Mouse (Mus musculus): ENCODE data around the gene Hsd17b2.
"Not testable (repeated sequence)": the region's sequence is repeated elsewhere in the genome, so short reads cannot be mapped to it uniquely, and the experiment has no call there.

The Hsd17b2 gene

GRCm38 (mm10) chr8:117715896-117716295 lies 14.2 kb downstream of the Hsd17b2 start:
- no peak for DNase-seq (ENCODE audit: low spot score)

GRCm38 (mm10) chr8:117718152-117718860 lies 16.6 kb downstream of the Hsd17b2 start:
- DNase-seq (ENCODE audit: low spot score) = no peak

- DNase-seq (ENCODE audit: low spot score) = no peak
Observed at GRCm38 (mm10) chr8:117726467-117726866, 24.8 kb downstream of the Hsd17b2 start.

- no peak for DNase-seq (ENCODE audit: low spot score)
Observed at GRCm38 (mm10) chr8:117727561-117727960, 25.9 kb downstream of the Hsd17b2 start.

- no peak for DNase-seq (ENCODE audit: low spot score)
Observed at GRCm38 (mm10) chr8:117728234-117728633, 26.5 kb downstream of the Hsd17b2 start.

GRCm38 (mm10) chr8:117730980-117731379 lies 29.3 kb downstream of the Hsd17b2 start:
- DNase-seq (ENCODE audit: low spot score) = no peak

GRCm38 (mm10) chr8:117736657-117737175 lies 35.0 kb downstream of the Hsd17b2 start:
- DNase-seq (ENCODE audit: low spot score) = no peak

- not testable (repeated sequence) for DNase-seq (ENCODE audit: low spot score)
Observed at GRCm38 (mm10) chr8:117738206-117738605, 36.5 kb downstream of the Hsd17b2 start.

- no peak for DNase-seq (ENCODE audit: low spot score)
Observed at GRCm38 (mm10) chr8:117740387-117740998, 38.8 kb downstream of the Hsd17b2 start.

- DNase-seq (ENCODE audit: low spot score) = no peak
Observed at GRCm38 (mm10) chr8:117742431-117743012, 40.8 kb downstream of the Hsd17b2 start.

GRCm38 (mm10) chr8:117746651-117747050 lies 44.9 kb downstream of the Hsd17b2 start:
- DNase-seq (ENCODE audit: low spot score) = no peak

GRCm38 (mm10) chr8:117747428-117747827 lies 45.7 kb downstream of the Hsd17b2 start:
- DNase-seq (ENCODE audit: low spot score) = no peak

GRCm38 (mm10) chr8:117747886-117748730 lies 46.4 kb downstream of the Hsd17b2 start:
- no peak for DNase-seq (ENCODE audit: low spot score)

GRCm38 (mm10) chr8:117749436-117749835 lies 47.7 kb downstream of the Hsd17b2 start:
- no peak for DNase-seq (ENCODE audit: low spot score)

GRCm38 (mm10) chr8:117757900-117758299 lies 56.2 kb downstream of the Hsd17b2 start:
- no peak for DNase-seq (ENCODE audit: low spot score)

GRCm38 (mm10) chr8:117762776-117763175 lies 61.1 kb downstream of the Hsd17b2 start:
- no peak for DNase-seq (ENCODE audit: low spot score)

GRCm38 (mm10) chr8:117764625-117765024 lies 62.9 kb downstream of the Hsd17b2 start:
- no peak for DNase-seq (ENCODE audit: low spot score)

GRCm38 (mm10) chr8:117765947-117766346 lies 64.2 kb downstream of the Hsd17b2 start:
- DNase-seq (ENCODE audit: low spot score) = no peak

- DNase-seq (ENCODE audit: low spot score) = no peak
Observed at GRCm38 (mm10) chr8:117768971-117769370, 67.3 kb downstream of the Hsd17b2 start.

GRCm38 (mm10) chr8:117771115-117771836 lies 69.6 kb downstream of the Hsd17b2 start:
- DNase-seq (ENCODE audit: low spot score) = no peak

GRCm38 (mm10) chr8:117772126-117772525 lies 70.4 kb downstream of the Hsd17b2 start:
- no peak for DNase-seq (ENCODE audit: low spot score)
